Mouse (Mus musculus) erythroblast, embryonic 14.5 days (primary cell): ENCODE data around the gene Aspdh.

Source experiments
- GATA1 ChIP-seq: IDR thresholded peaks from 2 replicates; pipeline ENCODE4 v1.6.1; 2012; ENCODE audit warnings: low read length, inconsistent platforms, mixed read lengths
- TAL1 ChIP-seq: IDR thresholded peaks from 3 replicates; pipeline ENCODE4 v1.6.1; 2012; ENCODE audit warnings: low read length, inconsistent platforms, mixed read lengths

GRCm38 (mm10) chr7:44460067-44460466 is 5.1 kb upstream of the Aspdh start:
- TF ChIP-seq GATA1 (no peak), TAL1 (no peak)
